Mouse (Mus musculus): ENCODE data around the gene Ppp1r26. TPM values are rescaled to one million over a fixed set of nuclear protein-coding genes. Genes with fewer than 3 reads are reported as not detected.

The Ppp1r26 gene
- polyA plus RNA-seq, 1 experiment from 2014 or later, result 3.6 TPM

GRCm38 (mm10) chr2:28498431-28498830, 51.8 kb downstream of the Ppp1r26 start:
- Histone ChIP-seq H3K4me3 (ENCODE audit: control insufficient read depth in 1 of 2, insufficient read depth in 1 of 2, low read depth in 1 of 2, low read length in 2 of 2) (no peak overlapping the region), H3K4me1 (ENCODE audit: control insufficient read depth in 2 of 2, insufficient read depth in 2 of 2, low read length in 2 of 2) (no peaks in the 10 kb centered on the region), H3K4me2 (ENCODE audit: low read length) (no peak overlapping the region), H3K9ac (ENCODE audit: low read length) (no peak overlapping the region), H3K27me3 (ENCODE audit: control insufficient read depth, insufficient read depth, low read length) (no peaks in the 10 kb centered on the region), H3K27ac (replicated peaks in 1 of 2; ENCODE audit: control insufficient read depth in 1 of 2, insufficient read depth in 1 of 2, low read depth in 2 of 2, low read length in 2 of 2) (no peak overlapping the region), H3K36me3 (ENCODE audit: control insufficient read depth, insufficient read depth, low read length) (no peaks in the 10 kb centered on the region), H3K9me3 (ENCODE audit: control insufficient read depth, low read length) (no peaks in the 10 kb centered on the region)
- ATAC-seq (ENCODE audit: insufficient number of reproducible peaks, insufficient read depth, low FRiP score, low read depth), result no peak
- WGBS, result 71% methylated on average over 4 of the region's 4 CpGs

GRCm38 (mm10) chr2:28502987-28503386, 56.4 kb downstream of the Ppp1r26 start:
- no peak overlapping the region for H3K9ac ChIP-seq (ENCODE audit: low read length)
- H3K4me1 ChIP-seq (ENCODE audit: control insufficient read depth in 2 of 2, insufficient read depth in 2 of 2, low read length in 2 of 2), result no peaks in the 10 kb centered on the region
- WGBS, result 77% methylated on average over 10 of the region's 10 CpGs
- no peak overlapping the region for H3K27ac ChIP-seq (replicated peaks in 1 of 2; ENCODE audit: control insufficient read depth in 1 of 2, insufficient read depth in 1 of 2, low read depth in 2 of 2, low read length in 2 of 2)
- H3K9me3 ChIP-seq (ENCODE audit: control insufficient read depth, low read length), result no peaks in the 10 kb centered on the region
- H3K4me2 ChIP-seq (ENCODE audit: low read length), result no peak overlapping the region
- ATAC-seq (ENCODE audit: insufficient number of reproducible peaks, insufficient read depth, low FRiP score, low read depth), result no peak
- H3K4me3 ChIP-seq (ENCODE audit: control insufficient read depth in 1 of 2, insufficient read depth in 1 of 2, low read depth in 1 of 2, low read length in 2 of 2), result no peak overlapping the region
- H3K36me3 ChIP-seq (ENCODE audit: control insufficient read depth, insufficient read depth, low read length), result no peaks in the 10 kb centered on the region
- H3K27me3 ChIP-seq (ENCODE audit: control insufficient read depth, insufficient read depth, low read length), result no peaks in the 10 kb centered on the region

- H3K27me3 ChIP-seq (ENCODE audit: control insufficient read depth, insufficient read depth, low read length), result no peaks in the 10 kb centered on the region
- H3K4me3 ChIP-seq (ENCODE audit: control insufficient read depth in 1 of 2, insufficient read depth in 1 of 2, low read depth in 1 of 2, low read length in 2 of 2), result no peak overlapping the region
- H3K36me3 ChIP-seq (ENCODE audit: control insufficient read depth, insufficient read depth, low read length), result no peaks in the 10 kb centered on the region
- no peak for ATAC-seq (ENCODE audit: insufficient number of reproducible peaks, insufficient read depth, low FRiP score, low read depth)
- no peak overlapping the region for H3K4me2 ChIP-seq (ENCODE audit: low read length)
- no peak overlapping the region for H3K27ac ChIP-seq (replicated peaks in 1 of 2; ENCODE audit: control insufficient read depth in 1 of 2, insufficient read depth in 1 of 2, low read depth in 2 of 2, low read length in 2 of 2)
- H3K9ac ChIP-seq (ENCODE audit: low read length), result no peak overlapping the region
- no peaks in the 10 kb centered on the region for H3K4me1 ChIP-seq (ENCODE audit: control insufficient read depth in 2 of 2, insufficient read depth in 2 of 2, low read length in 2 of 2)
- no peaks in the 10 kb centered on the region for H3K9me3 ChIP-seq (ENCODE audit: control insufficient read depth, low read length)
- WGBS, result 84% methylated on average over 13 of the region's 13 CpGs
Measured at GRCm38 (mm10) chr2:28504676-28505075, 58.1 kb downstream of the Ppp1r26 start.

Other genes with a start within 250 kb of the Ppp1r26 start
- gene 1700007K13Rik, start 19.5 kb downstream of the Ppp1r26 start, polyA plus RNA-seq (2014; fragmentation: Nextera tagmentation; extraction: Ambion mirVana), result 0.43 TPM in 1 of 2 replicates, not detected in the other
- gene Mrps2, start 21.3 kb downstream of the Ppp1r26 start, polyA plus RNA-seq (2014; fragmentation: Nextera tagmentation; extraction: Ambion mirVana), result 47.9 and 50.9 TPM in 2 replicates
- gene Gbgt1, start 50.1 kb downstream of the Ppp1r26 start, polyA plus RNA-seq (2014; fragmentation: Nextera tagmentation; extraction: Ambion mirVana), result not detected in 2 replicates
- 0.86 and 1.1 TPM in 2 replicates for gene Gm10134, start 59.3 kb downstream of the Ppp1r26 start, polyA plus RNA-seq (2014; fragmentation: Nextera tagmentation; extraction: Ambion mirVana)
- gene Ralgds, start 66.3 kb downstream of the Ppp1r26 start, polyA plus RNA-seq (2014; fragmentation: Nextera tagmentation; extraction: Ambion mirVana), result 20.1 and 21.1 TPM in 2 replicates
- gene Cel, start 116.6 kb downstream of the Ppp1r26 start, polyA plus RNA-seq (2014; fragmentation: Nextera tagmentation; extraction: Ambion mirVana), result not detected in 2 replicates
- gene Gtf3c5, start 137.0 kb downstream of the Ppp1r26 start, polyA plus RNA-seq (2014; fragmentation: Nextera tagmentation; extraction: Ambion mirVana), result 20.0 and 20.7 TPM in 2 replicates
- 0.23 and 0.43 TPM in 2 replicates for gene Gfi1b, start 175.2 kb downstream of the Ppp1r26 start, polyA plus RNA-seq (2014; fragmentation: Nextera tagmentation; extraction: Ambion mirVana)
- 12.9 and 14.9 TPM in 2 replicates for gene Tsc1, start 194.4 kb downstream of the Ppp1r26 start, polyA plus RNA-seq (2014; fragmentation: Nextera tagmentation; extraction: Ambion mirVana)

Data from heart, embryonic 14.5 days (tissue).